Mouse (Mus musculus) lung, embryonic 15.5 days (tissue): ENCODE results near the gene Myod1. TPM values are rescaled to one million over a fixed set of nuclear protein-coding genes. Genes with fewer than 3 reads are reported as not detected.

Experiments used
- ATAC-seq: fragments of 200-750 bp; cut with Nextera tagmentation; 2 replicates; pipeline ENCODE4 v1.8.0; 2017; ENCODE audit warnings: moderate number of reproducible peaks, borderline replicate concordance; ENCODE audit not compliant: low FRiP score, low TSS enrichment; ENCODE audit errors: extremely low read depth
- H3K27ac ChIP-seq: fragments of 300-500 bp; sonication (generic); 2 replicates; pipeline ENCODE4 v1.5.1; 2015; ENCODE audit warnings: moderate library complexity, mild to moderate bottlenecking, inconsistent platforms
- H3K27me3 ChIP-seq: fragments of 300-500 bp; sonication (generic); 2 replicates; pipeline ENCODE4 v1.6.1; 2015; ENCODE audit warnings: inconsistent platforms
- H3K36me3 ChIP-seq: fragments of 300-500 bp; sonication (generic); 2 replicates; pipeline ENCODE4 v1.6.1; 2015; ENCODE audit warnings: inconsistent platforms
- H3K4me1 ChIP-seq: fragments of 300-500 bp; sonication (generic); 2 replicates; pipeline ENCODE4 v1.6.1; 2015; ENCODE audit warnings: inconsistent platforms
- H3K4me2 ChIP-seq: fragments of 300-500 bp; sonication (generic); 2 replicates; pipeline ENCODE4 v1.6.1; 2015; ENCODE audit warnings: inconsistent platforms, mild to moderate bottlenecking, moderate library complexity
- H3K4me3 ChIP-seq: fragments of 300-500 bp; sonication (generic); 2 replicates; pipeline ENCODE4 v1.5.1; 2015; ENCODE audit warnings: mild to moderate bottlenecking, inconsistent platforms
- H3K9ac ChIP-seq: fragments of 300-500 bp; sonication (generic); 2 replicates; pipeline ENCODE4 v1.6.1; 2015; ENCODE audit warnings: inconsistent platforms
- H3K9me3 ChIP-seq: fragments of 300-500 bp; sonication (generic); 2 replicates; pipeline ENCODE4 v1.6.1; 2016; ENCODE audit warnings: inconsistent platforms
- WGBS: fragments of 180-500 bp; shearing (Covaris S2); methylation state at CpG from one replicate; pipeline ENCODE4 v1.1.7; 2015; 5-methylcytosine and 5-hydroxymethylcytosine counted together
- polyA plus RNA-seq: library from polyadenylated mRNA; unstranded; fragments of >200 nt; fragmentation: Nextera tagmentation; extraction: Ambion mirVana; gene quantifications from 2 replicates; pipeline ENCODE4 v1.2.1, GENCODE M21; 2015

Gene Myod1
- polyA plus RNA-seq, 1 experiment from 2014 or later: 0.12 TPM

- Histone ChIP-seq H3K36me3 (no peaks in the 10 kb centered on the region), H3K27ac (no peak overlapping the region), H3K4me3 (no peak overlapping the region), H3K9me3 (no peaks in the 10 kb centered on the region), H3K9ac (no peak overlapping the region), H3K4me2 (no peak overlapping the region), H3K27me3 (no peaks in the 10 kb centered on the region; the same call in 1 of the 2 replicates), H3K4me1 (no peaks in the 10 kb centered on the region)
- ATAC-seq: no peak
- WGBS: 72% methylated on average over 8 of the region's 8 CpGs
Measured at GRCm38 (mm10) chr7:46422052-46422763, 45.9 kb downstream of the Myod1 start.

- no peak overlapping the region for H3K9ac ChIP-seq
- 43% methylated on average over 17 of the region's 18 CpGs for WGBS
- H3K4me2 ChIP-seq: no peak overlapping the region
- no peaks in the 10 kb centered on the region for H3K9me3 ChIP-seq
- no peak overlapping the region for H3K27ac ChIP-seq
- H3K4me3 ChIP-seq: no peak overlapping the region
- H3K27me3 ChIP-seq: no peaks in the 10 kb centered on the region
- no peaks in the 10 kb centered on the region for H3K4me1 ChIP-seq
- no peak for ATAC-seq
- H3K36me3 ChIP-seq: no peaks in the 10 kb centered on the region
Measured at GRCm38 (mm10) chr7:46422764-46423412, 46.6 kb downstream of the Myod1 start.

- 67% methylated on average over 3 of the region's 3 CpGs for WGBS
- ATAC-seq: no peak
Measured at GRCm38 (mm10) chr7:46423951-46424350, 47.7 kb downstream of the Myod1 start.

GRCm38 (mm10) chr7:46425012-46425411 is 48.7 kb downstream of the Myod1 start:
- no peaks in the 10 kb centered on the region for H3K4me1 ChIP-seq
- H3K27ac ChIP-seq: no peak overlapping the region
- no peak overlapping the region for H3K9ac ChIP-seq
- WGBS: 52% methylated on average over 4 of the region's 4 CpGs
- no peak overlapping the region for H3K4me2 ChIP-seq
- no peak overlapping the region for H3K4me3 ChIP-seq
- H3K9me3 ChIP-seq: no peaks in the 10 kb centered on the region
- no peaks in the 10 kb centered on the region for H3K36me3 ChIP-seq
- ATAC-seq: no peak
- H3K27me3 ChIP-seq: no peaks in the 10 kb centered on the region

More at GRCm38 (mm10) chr7:46423951-46424350, 47.7 kb downstream of the Myod1 start:
- Histone ChIP-seq H3K9ac (no peak overlapping the region), H3K9me3 (no peaks in the 10 kb centered on the region), H3K4me1 (no peaks in the 10 kb centered on the region), H3K4me3 (no peak overlapping the region), H3K4me2 (no peak overlapping the region), H3K27me3 (no peaks in the 10 kb centered on the region), H3K36me3 (no peaks in the 10 kb centered on the region), H3K27ac (no peak overlapping the region)

Other genes with a start within 250 kb of the Myod1 start
- 1.6 and 3.0 TPM in 2 replicates for gene Abcc8, start 196.4 kb upstream of the Myod1 start, polyA plus RNA-seq
- gene Ush1c, start 138.0 kb upstream of the Myod1 start, polyA plus RNA-seq: 0.35 and 0.39 TPM in 2 replicates
- 0.04 TPM in 1 of 2 replicates, not detected in the other for gene Otog, start 135.5 kb upstream of the Myod1 start, polyA plus RNA-seq
- gene Kcnc1, start 20.0 kb downstream of the Myod1 start, polyA plus RNA-seq: 0.24 and 0.37 TPM in 2 replicates